Mouse (Mus musculus) spleen, embryonic (tissue): Measurements from ENCODE around the gene Hjurp.

ENCODE experiments used
- CTCF ChIA-PET: fragments of 350-600 bp; sonication (Branson Sonifier 250); formaldehyde crosslinking; loops from one replicate; lab custom pipeline; 2022; lab: Charles Lee

Gene Hjurp

DNA sequence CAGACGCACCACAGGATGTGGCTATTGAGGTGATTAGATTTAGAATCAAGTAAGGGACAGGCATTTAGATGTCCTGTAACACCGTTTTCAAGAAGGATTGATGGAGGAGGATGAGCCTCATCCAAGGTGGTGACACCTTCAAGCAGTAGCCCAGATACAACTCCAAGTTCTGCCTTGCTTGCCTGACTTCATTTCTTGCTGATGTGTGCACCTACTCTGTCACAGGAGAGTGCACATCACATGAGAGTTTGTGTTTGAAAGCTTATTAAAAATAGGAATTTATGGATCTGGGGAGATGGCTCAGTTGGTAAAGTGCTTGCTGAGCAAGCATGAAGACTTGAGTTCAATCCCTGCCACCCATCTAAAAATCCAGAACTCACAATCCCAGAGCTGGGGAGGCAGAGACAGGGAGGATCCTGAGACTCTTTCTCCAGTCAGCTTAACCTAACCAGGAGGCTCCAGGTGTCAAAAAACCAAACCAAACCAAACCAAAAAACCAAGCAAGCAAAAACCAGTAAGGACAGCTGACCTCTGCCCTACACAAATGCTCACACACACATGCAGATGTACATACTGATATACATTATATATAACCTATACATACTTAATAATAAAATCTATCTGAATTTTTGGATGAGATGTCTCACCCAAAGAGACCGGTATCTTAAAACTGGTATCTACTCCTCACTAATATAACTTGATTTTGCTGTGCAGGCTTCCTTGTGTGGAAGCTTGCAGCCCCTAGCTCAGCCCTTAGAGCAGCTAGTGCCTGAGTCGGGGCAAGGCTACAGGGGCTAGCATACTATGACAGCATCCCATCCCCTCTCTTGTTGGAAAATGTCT is 21.5 kb upstream of the Hjurp start:
- CTCF ChIA-PET: interaction anchor here (0.5 kb wide), 1 partner anchor 158 kb away, joined by 5 read pairs; no protein-coding TSS in a partner anchor

DNA sequence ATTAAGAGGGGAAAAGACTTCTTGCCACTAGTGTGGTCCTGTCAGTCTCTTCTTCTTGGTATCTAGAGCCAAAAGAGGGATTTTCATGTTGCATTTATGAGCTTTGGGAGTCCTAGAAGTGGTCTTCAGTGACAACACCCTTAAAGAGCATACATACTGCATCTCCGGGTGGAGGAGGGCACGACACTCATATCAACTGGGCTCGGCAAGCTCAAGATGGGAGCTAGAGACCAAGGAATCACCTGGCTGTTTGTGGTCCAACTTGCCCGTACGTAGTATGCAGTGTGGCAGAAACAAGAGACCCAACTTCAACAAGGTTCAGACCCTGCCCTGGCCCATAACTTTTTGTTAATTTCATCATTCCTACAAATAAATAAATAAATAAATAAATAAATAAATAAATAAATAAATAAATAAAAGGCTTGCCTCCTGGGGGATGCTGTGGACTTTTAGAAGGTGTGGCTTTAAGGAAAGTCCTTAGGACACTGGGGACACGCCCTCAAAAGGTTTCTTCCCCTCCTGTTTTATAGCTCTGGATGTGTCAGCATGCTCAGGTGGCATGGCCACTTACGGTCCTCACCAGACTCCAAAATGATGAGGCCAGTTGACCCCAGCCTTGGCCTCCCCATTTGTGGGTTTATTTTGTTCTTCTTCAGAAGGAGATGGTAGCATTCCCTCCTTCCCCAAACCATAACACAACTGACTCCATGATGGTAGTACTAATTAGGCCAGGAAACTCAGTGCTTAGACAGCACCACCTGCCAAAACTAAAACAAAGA is 20.2 kb upstream of the Hjurp start:
- CTCF ChIA-PET: no interaction called here

DNA sequence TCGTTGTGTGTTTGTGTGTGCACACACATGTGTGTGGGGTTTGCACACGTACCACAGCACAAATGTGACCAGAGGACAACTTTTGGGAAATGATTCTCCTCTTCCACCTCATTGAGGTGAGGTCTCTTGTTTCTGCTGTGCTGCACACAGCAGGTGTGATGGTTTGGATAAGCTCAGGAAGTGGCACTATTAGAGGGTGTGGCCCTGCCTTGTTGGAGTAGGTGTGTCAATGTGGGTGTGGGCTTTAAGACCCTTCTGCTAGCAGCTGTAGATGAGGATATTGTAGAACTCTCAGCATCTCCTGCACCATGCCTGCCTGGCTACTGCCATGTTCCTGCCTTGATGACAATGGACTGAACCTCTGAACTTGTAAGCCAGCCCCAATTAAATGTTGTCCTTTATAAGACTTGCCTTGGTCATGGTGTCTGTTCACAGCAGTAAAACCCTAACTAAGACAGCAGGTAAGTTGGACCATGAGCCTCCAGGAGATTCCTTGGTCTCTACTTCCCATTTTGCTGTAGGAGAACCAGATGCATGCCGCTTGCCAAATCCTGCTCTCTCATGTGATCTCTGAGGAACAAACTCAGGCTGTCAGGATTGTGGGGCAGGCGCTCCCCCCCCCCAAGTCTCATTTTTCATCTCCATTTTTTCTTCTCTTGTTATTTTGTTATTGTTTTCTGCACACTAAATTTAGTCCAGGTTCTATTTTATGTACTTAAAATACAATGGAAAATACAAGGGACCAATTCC is 18.9 kb upstream of the Hjurp start:
- CTCF ChIA-PET: no interaction called here

DNA sequence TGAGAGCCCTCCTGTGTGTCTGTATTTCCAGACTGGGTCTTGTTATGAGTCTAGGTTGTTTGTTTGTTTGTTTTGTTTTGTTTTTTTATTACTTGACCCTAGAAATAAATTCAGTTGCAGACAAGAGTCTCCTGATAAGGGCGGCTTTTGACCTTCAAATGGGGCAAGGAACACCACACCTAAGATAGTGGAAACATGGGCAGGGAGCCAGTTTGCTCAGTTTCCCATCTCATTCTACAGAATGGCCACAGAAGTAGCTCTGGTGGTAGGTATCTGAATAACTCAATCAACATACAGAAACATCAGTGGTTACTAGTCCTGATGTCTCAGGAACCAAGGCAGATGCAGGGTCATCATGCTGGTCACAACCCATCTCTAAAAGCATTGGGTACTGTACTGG is 17.2 kb upstream of the Hjurp start:
- CTCF ChIA-PET: interaction anchor here (1.1 kb wide), 1 partner anchor 17 kb away, joined by 3 read pairs; the partner anchor contains the start of gene Trpm8

DNA sequence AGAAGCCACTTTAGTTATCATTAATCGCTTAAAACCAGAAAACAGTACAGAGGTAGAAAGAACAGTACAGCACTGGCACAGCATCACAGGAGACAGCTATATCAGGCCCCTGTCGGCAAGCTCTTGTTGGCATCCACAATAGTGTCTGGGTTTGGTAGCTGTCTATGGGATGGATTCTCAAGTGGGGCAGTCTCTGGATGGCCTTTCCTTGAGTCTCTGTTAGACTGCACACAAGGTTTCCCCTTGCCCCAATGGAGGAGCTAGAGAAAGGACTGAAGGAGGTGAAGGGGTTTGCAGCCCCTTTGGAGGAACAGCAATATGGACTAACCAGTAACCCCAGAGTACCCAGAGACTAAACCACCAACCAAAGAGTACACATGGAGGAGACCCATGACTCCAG is 14.6 kb upstream of the Hjurp start:
- CTCF ChIA-PET: interaction anchor here (0.7 kb wide), 1 partner anchor 18 kb away, joined by 3 read pairs; no protein-coding TSS in a partner anchor

DNA sequence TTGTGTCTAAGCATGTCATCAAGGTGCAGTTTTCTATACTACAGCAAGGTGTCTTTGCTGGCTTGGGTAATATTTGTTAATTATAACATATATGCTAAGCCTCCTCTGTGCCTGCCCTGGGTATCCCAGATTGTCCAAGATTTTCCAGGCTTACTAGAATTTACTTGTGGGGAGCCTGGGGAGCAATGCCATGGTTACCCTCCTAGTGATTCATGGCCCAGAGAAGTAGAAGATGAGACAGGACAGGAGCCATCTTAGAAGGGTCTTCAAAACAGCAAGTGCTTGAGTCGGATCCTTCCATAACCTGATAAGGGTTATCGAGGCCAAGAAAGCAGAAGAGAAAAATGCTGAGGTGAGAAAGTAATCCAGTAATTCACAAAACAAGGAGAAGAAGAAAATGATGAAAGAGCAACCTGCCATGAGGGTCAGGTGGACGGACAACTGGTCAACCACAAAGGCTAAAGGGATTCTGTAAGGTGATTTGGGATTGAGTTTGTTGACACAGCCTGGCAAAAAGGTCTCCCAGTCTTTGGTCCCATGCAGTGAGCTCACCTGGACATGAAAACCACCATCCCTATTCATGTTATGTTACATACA is 14.1 kb upstream of the Hjurp start:
- CTCF ChIA-PET: interaction anchor here (0.7 kb wide), 1 partner anchor 18 kb away, joined by 3 read pairs; no protein-coding TSS in a partner anchor

DNA sequence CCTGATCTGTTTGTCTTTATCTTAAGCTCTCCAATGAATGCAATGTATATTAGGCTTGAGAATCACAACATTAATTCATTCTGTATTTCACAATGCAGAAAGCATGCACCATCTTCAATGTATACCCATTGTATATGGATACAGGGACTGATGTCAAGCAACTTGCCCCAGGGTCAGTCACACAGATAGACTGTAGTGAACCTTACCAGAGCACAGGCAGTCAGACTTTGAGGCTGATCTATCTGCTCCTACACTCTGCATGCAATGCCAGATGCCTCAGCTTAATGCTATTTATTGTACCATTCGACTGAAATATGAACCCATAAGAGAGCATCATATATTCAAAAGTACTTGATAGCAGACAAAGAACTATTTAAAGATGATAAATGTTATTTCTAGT is 13.1 kb upstream of the Hjurp start:
- CTCF ChIA-PET: no interaction called here

DNA sequence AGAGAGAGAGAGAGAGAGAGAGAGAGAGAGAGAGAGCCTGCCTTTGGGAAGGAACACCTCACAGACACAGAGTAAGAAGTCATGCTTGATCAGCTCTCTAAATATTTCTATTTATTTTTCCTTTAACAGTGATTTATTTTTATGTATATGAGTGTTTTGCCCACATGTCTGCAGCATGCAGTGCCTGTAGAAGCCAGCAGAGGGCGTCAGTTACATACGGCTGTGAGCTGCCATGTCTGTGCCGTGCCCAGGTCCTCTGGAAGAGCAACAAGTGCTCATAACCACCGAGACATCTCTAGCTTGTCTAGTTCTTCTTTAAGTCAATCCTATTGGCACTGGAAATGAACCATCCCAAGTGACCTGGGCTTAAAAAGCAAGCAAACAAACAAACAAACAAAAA is 12.5 kb upstream of the Hjurp start:
- CTCF ChIA-PET: no interaction called here

DNA sequence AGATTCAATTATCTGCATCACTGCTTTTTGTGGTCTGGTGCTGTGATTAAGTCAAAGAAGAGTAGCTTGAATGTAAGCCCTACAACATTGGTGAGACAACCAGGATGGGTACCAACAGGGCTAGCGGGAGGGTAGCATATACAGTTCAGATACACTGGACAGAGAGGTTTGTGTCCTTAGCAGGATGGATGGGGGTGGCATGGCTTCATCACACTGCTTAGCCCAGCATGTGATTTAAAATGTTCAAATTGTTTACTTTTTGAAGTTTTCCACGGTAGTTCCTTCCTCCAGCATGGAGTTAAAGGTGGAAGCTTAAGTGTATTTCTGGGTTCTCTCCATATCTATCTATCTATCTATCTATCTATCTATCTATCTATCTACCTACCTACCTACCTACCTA is 11.7 kb upstream of the Hjurp start:
- CTCF ChIA-PET: no interaction called here

DNA sequence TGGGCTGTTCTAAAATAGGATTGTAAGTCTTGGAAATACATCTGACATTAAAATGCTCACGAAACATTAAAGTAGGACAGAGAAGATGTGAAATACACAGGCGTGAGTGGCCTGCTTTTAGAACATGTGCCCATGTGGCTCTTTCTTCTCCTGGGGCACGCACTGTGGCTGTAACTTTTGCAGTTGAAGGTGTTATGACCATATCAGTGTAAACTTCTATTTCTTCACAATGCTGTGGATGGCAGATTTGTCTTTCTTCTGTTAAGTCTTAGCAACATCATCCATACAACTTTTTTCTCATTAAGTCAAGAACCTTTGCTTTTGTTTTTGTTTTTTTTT is 11.3 kb upstream of the Hjurp start:
- CTCF ChIA-PET: no interaction called here

DNA sequence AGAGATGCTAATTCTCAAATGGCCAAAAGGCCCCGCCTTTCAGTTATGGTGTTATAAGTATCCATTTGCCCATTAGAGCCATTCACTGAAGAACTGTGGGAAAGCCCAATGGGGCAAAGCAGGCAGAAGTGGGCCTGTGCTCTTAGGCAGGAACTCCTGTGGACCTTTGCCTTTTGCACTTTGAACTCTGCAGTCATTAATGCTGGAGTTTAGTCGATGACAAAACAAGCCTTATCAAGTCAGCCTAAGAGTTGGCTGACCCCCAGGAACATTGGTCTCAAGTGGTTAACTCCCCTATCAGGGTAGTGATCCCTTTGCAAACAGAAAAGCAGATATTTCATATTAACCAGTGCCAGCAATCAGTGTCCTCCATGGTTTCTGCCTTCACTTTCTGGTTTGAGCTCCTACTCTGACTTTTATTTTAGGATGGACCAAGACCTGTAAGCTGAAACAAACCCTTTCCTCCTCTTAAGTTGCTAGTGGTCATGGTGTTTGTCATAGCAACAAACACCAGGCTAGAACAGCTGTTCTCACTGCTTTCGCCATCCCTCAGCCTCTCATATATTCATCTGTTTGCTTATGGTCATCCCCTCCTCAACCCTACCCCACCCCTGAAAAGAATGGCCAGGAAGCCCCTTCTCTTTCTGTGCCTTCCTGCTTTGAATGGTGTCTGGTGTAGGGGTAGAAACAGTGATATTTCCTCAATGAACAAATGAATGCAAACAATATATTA is 10.8 kb upstream of the Hjurp start:
- CTCF ChIA-PET: interaction anchor here (1.2 kb wide), 1 partner anchor 46 kb away, joined by 3 read pairs; no protein-coding TSS in a partner anchor

DNA sequence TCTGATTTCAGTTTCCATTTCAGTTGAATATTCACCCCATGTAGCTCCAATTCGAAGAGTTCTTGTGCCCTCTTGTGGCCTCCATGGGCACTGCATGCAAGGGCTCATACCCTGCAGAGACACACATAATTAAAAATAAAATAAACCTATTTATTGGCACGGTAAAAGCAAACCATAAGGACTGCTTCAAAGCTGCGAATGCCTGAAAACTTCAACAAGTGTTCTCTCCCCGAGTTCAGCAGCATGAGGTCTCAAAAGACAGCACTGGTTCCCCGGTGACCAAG is 10.2 kb upstream of the Hjurp start:
- CTCF ChIA-PET: interaction anchor here (1.2 to 1.5 kb wide), 2 partner anchors 9 to 45 kb away, joined by 3 to 5 read pairs; partner anchors contain the start of genes Hjurp and Trpm8

DNA sequence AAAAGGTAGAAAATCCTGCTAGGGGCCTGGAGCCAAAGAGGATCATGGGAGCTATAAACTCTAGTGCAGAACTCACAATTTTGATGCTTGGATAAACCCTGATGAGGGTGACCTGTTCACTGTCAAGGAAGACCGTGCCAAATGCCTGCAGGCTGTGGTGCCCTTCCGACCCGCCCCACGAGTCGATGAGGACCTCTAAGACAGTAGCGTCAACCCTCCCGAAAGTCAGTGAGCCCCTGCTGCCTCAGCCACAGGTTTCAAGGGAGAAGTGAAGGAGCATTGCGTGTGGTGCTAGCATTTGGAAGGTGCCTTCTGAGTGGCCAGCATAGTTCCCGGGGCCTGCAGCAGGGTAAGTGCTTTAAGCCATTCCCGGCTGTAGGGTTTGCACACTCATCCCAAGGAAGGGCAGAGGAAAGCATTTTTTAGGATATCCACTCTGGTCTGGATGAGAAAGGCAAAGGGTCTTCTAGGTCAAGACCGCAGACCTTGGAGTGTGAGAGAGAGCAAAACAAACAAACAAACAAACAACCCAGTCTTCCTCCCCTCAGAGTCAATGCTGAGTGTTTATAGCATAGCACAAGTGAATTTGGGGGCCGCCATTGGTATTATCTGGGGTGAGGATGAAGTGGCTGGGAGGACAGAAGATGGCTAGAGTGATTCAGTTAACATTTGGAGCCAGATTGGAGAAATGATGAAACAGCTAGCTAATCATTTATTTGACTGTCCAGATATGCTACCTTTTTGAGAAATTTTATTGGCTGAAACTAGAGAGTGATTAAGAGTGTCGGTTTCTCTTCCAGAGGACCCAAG is 9.7 kb upstream of the Hjurp start:
- CTCF ChIA-PET: interaction anchor here (0.8 to 1.5 kb wide), 3 partner anchors 9 to 45 kb away, joined by 3 to 5 read pairs (median 3); partner anchors contain the start of genes Hjurp and Trpm8

DNA sequence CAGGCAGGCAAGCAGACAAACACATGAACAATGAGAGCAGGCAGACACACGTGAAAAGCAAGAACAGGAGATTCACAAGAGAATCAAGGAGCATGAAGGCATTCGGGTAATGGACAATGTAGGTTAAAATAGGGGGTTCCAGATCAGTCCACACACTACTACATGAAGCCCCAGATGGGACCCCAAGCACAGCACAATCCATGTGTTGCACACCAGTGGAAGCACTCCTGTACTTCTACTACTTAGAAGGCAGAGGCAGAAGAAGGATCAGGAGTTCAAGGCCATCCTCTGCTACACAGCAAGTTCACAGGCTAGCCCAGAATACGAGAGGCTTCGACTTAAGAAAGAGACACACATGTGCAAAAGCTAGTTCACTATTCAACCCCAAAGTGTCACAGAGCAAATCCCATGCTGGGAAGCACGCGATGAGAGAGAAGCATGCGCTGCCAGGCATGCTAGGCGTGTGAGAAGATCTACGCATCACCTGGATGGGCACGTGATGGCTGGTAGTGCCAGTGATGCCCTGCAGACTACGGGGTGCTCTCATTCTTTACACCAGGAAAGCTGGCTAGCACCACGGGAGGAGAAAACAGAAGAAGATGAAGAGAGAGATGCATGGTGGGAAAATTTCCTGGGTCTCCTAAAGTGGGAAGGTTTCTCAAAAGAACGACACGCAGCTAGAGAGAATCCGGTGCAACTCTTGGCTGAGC is 8.9 kb upstream of the Hjurp start:
- CTCF ChIA-PET: interaction anchor here (0.8 to 1.5 kb wide), 3 partner anchors 8 to 44 kb away, joined by 3 to 5 read pairs (median 3); partner anchors contain the start of genes Hjurp and Trpm8

DNA sequence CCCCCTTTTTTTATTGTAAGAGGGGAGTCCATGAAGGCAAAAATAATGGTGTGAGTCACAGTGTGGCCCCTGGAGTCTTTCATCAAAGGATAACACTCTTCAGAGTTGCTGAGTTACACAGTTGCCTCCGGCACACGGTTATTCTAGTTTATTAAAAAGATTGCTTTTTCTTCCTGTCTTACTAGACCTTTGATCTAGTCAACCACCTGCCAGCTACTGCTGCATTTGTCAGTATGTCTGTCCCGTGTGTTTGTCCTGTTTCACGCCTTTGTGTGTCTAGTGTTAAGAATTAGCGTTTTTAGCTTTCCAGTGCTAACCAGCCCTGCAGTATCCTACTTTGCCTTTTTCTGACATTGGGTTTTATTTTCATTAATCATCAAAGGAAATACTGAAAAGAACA is 8.2 kb upstream of the Hjurp start:
- CTCF ChIA-PET: interaction anchor here (0.9 kb wide), 1 partner anchor 43 kb away, joined by 3 read pairs; no protein-coding TSS in a partner anchor

DNA sequence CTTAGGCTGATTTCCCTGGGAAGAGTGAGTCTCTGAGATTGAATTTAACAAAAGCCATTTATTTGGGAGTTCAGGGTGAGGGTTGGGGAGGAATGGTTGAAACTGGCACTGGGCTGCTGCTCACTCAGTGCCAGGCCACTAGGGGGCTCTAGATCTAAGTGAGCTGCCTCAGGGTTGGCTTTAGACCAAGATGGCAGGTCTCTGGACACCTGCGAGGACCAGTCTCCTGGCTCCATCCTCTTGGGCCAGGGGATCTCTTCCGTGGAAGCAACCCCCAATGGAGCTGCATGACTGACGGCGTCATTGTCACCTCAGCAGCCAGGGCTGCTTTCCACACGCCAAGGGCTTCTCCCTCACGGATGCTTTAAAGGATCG is 7.5 kb upstream of the Hjurp start:
- CTCF ChIA-PET: interaction anchor here (0.9 kb wide), 1 partner anchor 43 kb away, joined by 3 read pairs; no protein-coding TSS in a partner anchor

DNA sequence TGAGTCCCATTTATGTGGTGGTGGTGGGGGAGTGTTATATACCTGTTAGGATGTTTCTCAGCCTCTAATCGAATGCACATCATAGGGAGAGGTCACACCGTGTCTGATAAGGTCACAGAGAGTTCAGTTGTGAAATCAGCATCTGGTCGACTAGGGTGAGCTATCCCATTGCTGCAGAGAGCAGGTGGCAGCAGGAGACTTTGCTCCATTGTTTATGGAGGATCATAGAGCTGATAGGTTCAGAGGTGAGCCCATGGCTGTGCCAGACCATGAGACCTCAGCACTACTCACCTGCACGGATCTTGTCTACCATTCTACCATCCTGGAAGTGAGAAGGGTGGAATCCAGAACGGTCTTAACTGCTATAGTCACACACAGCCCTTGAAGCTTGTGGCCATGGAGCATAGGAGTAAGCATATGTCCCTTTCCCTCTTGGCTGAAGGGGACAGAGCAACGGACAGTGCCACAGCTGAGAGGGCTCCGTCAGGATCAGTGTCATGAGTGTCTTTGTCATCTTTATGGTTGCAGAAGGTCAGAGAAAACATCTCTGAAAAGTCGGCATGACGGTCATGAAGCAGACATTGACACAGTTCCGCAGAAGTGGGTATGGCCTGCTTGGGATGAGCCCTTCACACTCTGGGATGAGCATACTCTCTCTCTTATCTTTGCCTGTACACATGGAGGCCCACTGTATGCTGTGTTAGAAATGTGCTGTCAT is 7.0 kb upstream of the Hjurp start:
- CTCF ChIA-PET: no interaction called here
